Mouse (Mus musculus) G1E (cell line): ENCODE data around the gene Lims1.

ENCODE experiments used
- CTCF ChIP-seq: IDR thresholded peaks from 2 replicates; pipeline ENCODE4 v1.5.1; 2012; ENCODE audit warnings: low read depth, low read length, inconsistent platforms, mixed read lengths
- GATA1 ChIP-seq: IDR thresholded peaks from 2 replicates; pipeline ENCODE4 v1.6.1; 2012; ENCODE audit warnings: borderline replicate concordance, low read length, inconsistent platforms, mixed read lengths
- GATA2 ChIP-seq: IDR thresholded peaks from 2 replicates; pipeline ENCODE4 v1.6.1; 2012; ENCODE audit warnings: low read depth, low read length, inconsistent platforms, borderline replicate concordance
- POLR2AphosphoS5 ChIP-seq: IDR thresholded peaks from 2 replicates; pipeline ENCODE4 v1.6.1; 2012; ENCODE audit warnings: low read depth, low read length, inconsistent platforms; ENCODE audit not compliant: insufficient replicate concordance

- TF ChIP-seq CTCF, result no peak
- TF ChIP-seq GATA1, result no peak
- no peak for TF ChIP-seq GATA2
- TF ChIP-seq POLR2AphosphoS5, result no peak
Measured at GRCm38 (mm10) chr10:58336156-58336555, 12.9 kb downstream of the Lims1 start.
